Mouse (Mus musculus): ENCODE data around the gene Galntl6. TPM values are rescaled to one million over a fixed set of nuclear protein-coding genes. Genes with fewer than 3 reads are reported as not detected.

Galntl6 gene
- polyA plus RNA-seq, 1 experiment from 2014 or later = 0.06 TPM

GRCm38 (mm10) chr8:57927074-57927473, 985.4 kb downstream of the Galntl6 start:
- 21% methylated on average over 6 of the region's 6 CpGs for WGBS
- Histone ChIP-seq H3K9me3 (ENCODE audit: low read length) (no peaks in the 10 kb centered on the region), H3K27ac (ENCODE audit: low read length) (no peak overlapping the region), H3K27me3 (replicated peaks; ENCODE audit: insufficient read depth, low read length) (no peaks in the 10 kb centered on the region), H3K4me1 (ENCODE audit: insufficient read depth, low read depth, low read length) (no peaks in the 10 kb centered on the region), H3K9ac (replicated peaks; ENCODE audit: low read depth) (no peak overlapping the region), H3K4me2 (replicated peaks; ENCODE audit: low read depth, low read length) (no peak overlapping the region), H3K4me3 (ENCODE audit: low read depth, low read length) (no peak overlapping the region), H3K36me3 (ENCODE audit: insufficient read depth, low read length) (no peaks in the 10 kb centered on the region)
- TF ChIP-seq CTCF (IDR thresholded peaks at IDR 0.05) (no peak), EP300 (IDR thresholded peaks at IDR 0.05) (no peak)
- ATAC-seq (no peak), DNase-seq (ENCODE audit: low spot score) (no peak)

GRCm38 (mm10) chr8:57923556-57923955, 988.9 kb downstream of the Galntl6 start:
- H3K4me2 ChIP-seq (replicated peaks; ENCODE audit: low read depth, low read length) = no peak overlapping the region
- H3K9ac ChIP-seq (replicated peaks; ENCODE audit: low read depth) = no peak overlapping the region
- H3K27me3 ChIP-seq (replicated peaks; ENCODE audit: insufficient read depth, low read length) = no peaks in the 10 kb centered on the region
- H3K27ac ChIP-seq (ENCODE audit: low read length) = no peak overlapping the region
- 78% methylated on average over 6 of the region's 6 CpGs for WGBS
- DNase-seq (ENCODE audit: low spot score) (no peak), ATAC-seq (no peak)
- TF ChIP-seq EP300 (IDR thresholded peaks at IDR 0.05) = no peak
- TF ChIP-seq CTCF (IDR thresholded peaks at IDR 0.05) = no peak
- H3K4me1 ChIP-seq (ENCODE audit: insufficient read depth, low read depth, low read length) = no peaks in the 10 kb centered on the region
- H3K36me3 ChIP-seq (ENCODE audit: insufficient read depth, low read length) = no peaks in the 10 kb centered on the region
- H3K9me3 ChIP-seq (ENCODE audit: low read length) = no peaks in the 10 kb centered on the region
- no peak overlapping the region for H3K4me3 ChIP-seq (ENCODE audit: low read depth, low read length)

- TF ChIP-seq EP300 (IDR thresholded peaks at IDR 0.05) (no peak), CTCF (IDR thresholded peaks at IDR 0.05) (no peak)
- Histone ChIP-seq H3K4me3 (ENCODE audit: low read depth, low read length) (no peak overlapping the region), H3K36me3 (ENCODE audit: insufficient read depth, low read length) (no peaks in the 10 kb centered on the region), H3K4me1 (ENCODE audit: insufficient read depth, low read depth, low read length) (no peaks in the 10 kb centered on the region), H3K9ac (replicated peaks; ENCODE audit: low read depth) (no peak overlapping the region), H3K27ac (ENCODE audit: low read length) (no peak overlapping the region), H3K9me3 (ENCODE audit: low read length) (no peaks in the 10 kb centered on the region), H3K4me2 (replicated peaks; ENCODE audit: low read depth, low read length) (no peak overlapping the region), H3K27me3 (replicated peaks; ENCODE audit: insufficient read depth, low read length) (no peaks in the 10 kb centered on the region)
- WGBS = 65% methylated on average over 6 of the region's 6 CpGs
- no peak for DNase-seq (ENCODE audit: low spot score)
- no peak for ATAC-seq
These were observed 989.3 kb downstream of the Galntl6 start for GRCm38 (mm10) chr8:57923130-57923529.

GRCm38 (mm10) chr8:57922214-57923070, 990.0 kb downstream of the Galntl6 start:
- Histone ChIP-seq H3K9ac (replicated peaks; ENCODE audit: low read depth) (no peak overlapping the region), H3K9me3 (ENCODE audit: low read length) (no peaks in the 10 kb centered on the region), H3K27me3 (replicated peaks; ENCODE audit: insufficient read depth, low read length) (no peaks in the 10 kb centered on the region), H3K27ac (ENCODE audit: low read length) (no peak overlapping the region), H3K4me2 (replicated peaks; ENCODE audit: low read depth, low read length) (no peak overlapping the region), H3K36me3 (ENCODE audit: insufficient read depth, low read length) (no peaks in the 10 kb centered on the region), H3K4me1 (ENCODE audit: insufficient read depth, low read depth, low read length) (no peaks in the 10 kb centered on the region), H3K4me3 (ENCODE audit: low read depth, low read length) (no peak overlapping the region)
- WGBS = 76% methylated on average over 6 of the region's 6 CpGs
- TF ChIP-seq EP300 (IDR thresholded peaks at IDR 0.05) = no peak
- no peak for TF ChIP-seq CTCF (IDR thresholded peaks at IDR 0.05)
- DNase-seq (ENCODE audit: low spot score) = no peak
- ATAC-seq = no peak

GRCm38 (mm10) chr8:57920326-57920903, 992.0 kb downstream of the Galntl6 start:
- no peak for DNase-seq (ENCODE audit: low spot score)
- ATAC-seq = no peak
- H3K9me3 ChIP-seq (ENCODE audit: low read length) = no peaks in the 10 kb centered on the region

GRCm38 (mm10) chr8:57918720-57919640, 993.5 kb downstream of the Galntl6 start:
- Histone ChIP-seq H3K4me1 (ENCODE audit: insufficient read depth, low read depth, low read length) (no peaks in the 10 kb centered on the region), H3K4me2 (replicated peaks; ENCODE audit: low read depth, low read length) (no peak overlapping the region), H3K4me3 (ENCODE audit: low read depth, low read length) (no peak overlapping the region), H3K36me3 (ENCODE audit: insufficient read depth, low read length) (no peaks in the 10 kb centered on the region), H3K9me3 (ENCODE audit: low read length) (no peaks in the 10 kb centered on the region), H3K27ac (ENCODE audit: low read length) (no peak overlapping the region), H3K27me3 (replicated peaks; ENCODE audit: insufficient read depth, low read length) (no peaks in the 10 kb centered on the region), H3K9ac (replicated peaks; ENCODE audit: low read depth) (no peak overlapping the region)
- TF ChIP-seq CTCF (IDR thresholded peaks at IDR 0.05) (no peak), EP300 (IDR thresholded peaks at IDR 0.05) (no peak)
- ATAC-seq = no peak
- WGBS = 68% methylated on average over 9 of the region's 9 CpGs
- no peak for DNase-seq (ENCODE audit: low spot score)

More at GRCm38 (mm10) chr8:57920326-57920903, 992.0 kb downstream of the Galntl6 start:
- 63% methylated on average over 3 of the region's 3 CpGs for WGBS
- Histone ChIP-seq H3K9ac (replicated peaks; ENCODE audit: low read depth) (no peak overlapping the region), H3K27ac (ENCODE audit: low read length) (no peak overlapping the region), H3K27me3 (replicated peaks; ENCODE audit: insufficient read depth, low read length) (no peaks in the 10 kb centered on the region), H3K4me3 (ENCODE audit: low read depth, low read length) (no peak overlapping the region), H3K36me3 (ENCODE audit: insufficient read depth, low read length) (no peaks in the 10 kb centered on the region), H3K4me1 (ENCODE audit: insufficient read depth, low read depth, low read length) (no peaks in the 10 kb centered on the region), H3K4me2 (replicated peaks; ENCODE audit: low read depth, low read length) (no peak overlapping the region)
- no peak for TF ChIP-seq EP300 (IDR thresholded peaks at IDR 0.05)
- TF ChIP-seq CTCF (IDR thresholded peaks at IDR 0.05) = no peak

Measured in lung, postnatal 0 days (tissue).